Mouse (Mus musculus): Measurements from ENCODE around the gene Adam1a. TPM values are rescaled to one million over a fixed set of nuclear protein-coding genes. Genes with fewer than 3 reads are reported as not detected.

Gene Adam1a
- total and polyA plus RNA-seq, 3 experiments: 0.18 to 4.4 (median 3.0) TPM

- H3K27me3 ChIP-seq (ENCODE audit: insufficient read depth, low read length): peaks cover 4% of the 10 kb centered on the region; the same call in 1 of the 2 replicates
- H3K4me3 ChIP-seq (ENCODE audit: low read depth, low read length): peak within 1 kb of the TSS; percentile 83
- peaks cover 29% of the 10 kb centered on the region for H3K36me3 ChIP-seq (replicated peaks)
- H3K9me3 ChIP-seq (replicated peaks): no peaks in the 10 kb centered on the region
- H3K4me1 ChIP-seq (ENCODE audit: insufficient read depth, low read depth, low read length): peaks cover 30% of the 10 kb centered on the region
- ATAC-seq (ENCODE audit: extremely low read depth, insufficient number of reproducible peaks, low FRiP score, poor library complexity, severe bottlenecking): peak; percentile 86
- no peak for TF ChIP-seq GATA2 (IDR thresholded peaks at IDR 0.05; ENCODE audit: borderline replicate concordance, low read depth, low read length)
- TF ChIP-seq CTCF (IDR thresholded peaks at IDR 0.05; ENCODE audit: low read depth, low read length): no peak
- TF ChIP-seq POLR2AphosphoS5 (IDR thresholded peaks at IDR 0.05; ENCODE audit: insufficient replicate concordance, low read depth, low read length): no peak
- TF ChIP-seq TAL1 (conservative IDR thresholded peaks at IDR 0.05; ENCODE audit: low read depth, low read length): no peak
- no peak for TF ChIP-seq GATA1 (IDR thresholded peaks at IDR 0.05; ENCODE audit: borderline replicate concordance, low read length)
- DNase-seq (ENCODE audit: low spot score): peak; percentile 90
Measured at GRCm38 (mm10) chr5:121545793-121546529, 679 bp upstream of the Adam1a start, which contains the start of gene Mapkapk5. Mapkapk5 (minus strand) TSS chr5:121545905.

GRCm38 (mm10) chr5:121543370-121543769, 1.9 kb downstream of the Adam1a start:
- no peaks in the 10 kb centered on the region for H3K9me3 ChIP-seq (replicated peaks)
- H3K27me3 ChIP-seq (ENCODE audit: insufficient read depth, low read length): no peaks in the 10 kb centered on the region
- peaks cover 30% of the 10 kb centered on the region for H3K4me1 ChIP-seq (ENCODE audit: insufficient read depth, low read depth, low read length)
- no peak for TF ChIP-seq GATA2 (IDR thresholded peaks at IDR 0.05; ENCODE audit: borderline replicate concordance, low read depth, low read length)
- no peak for TF ChIP-seq POLR2AphosphoS5 (IDR thresholded peaks at IDR 0.05; ENCODE audit: insufficient replicate concordance, low read depth, low read length)
- TF ChIP-seq CTCF (IDR thresholded peaks at IDR 0.05; ENCODE audit: low read depth, low read length): no peak
- no peak for TF ChIP-seq TAL1 (conservative IDR thresholded peaks at IDR 0.05; ENCODE audit: low read depth, low read length)
- TF ChIP-seq GATA1 (IDR thresholded peaks at IDR 0.05; ENCODE audit: borderline replicate concordance, low read length): no peak
- peaks cover 47% of the 10 kb centered on the region for H3K36me3 ChIP-seq (replicated peaks)
- DNase-seq (ENCODE audit: low spot score) (no peak), ATAC-seq (ENCODE audit: extremely low read depth, insufficient number of reproducible peaks, low FRiP score, poor library complexity, severe bottlenecking) (no peak)
- no peak overlapping the region for H3K4me3 ChIP-seq (ENCODE audit: low read depth, low read length)

DNA sequence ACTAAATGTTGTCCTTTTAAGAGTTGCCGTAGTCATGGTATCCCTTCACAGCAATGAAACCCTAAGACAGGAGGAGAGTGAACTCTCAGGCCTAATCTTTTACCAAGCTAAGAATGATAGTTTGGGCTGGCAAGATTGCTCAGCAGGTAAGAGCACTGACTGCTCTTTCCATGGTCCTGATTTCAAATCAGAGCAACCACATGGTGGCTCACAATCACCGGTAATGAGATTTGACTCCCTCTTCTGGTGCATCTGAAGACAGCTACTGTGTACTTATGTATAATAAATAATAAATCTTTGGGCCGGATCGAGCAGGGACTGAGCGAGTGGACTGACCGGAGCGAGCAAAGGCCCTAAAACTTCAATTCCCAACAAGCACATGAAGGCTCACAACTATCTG, 4.0 kb downstream of the Adam1a start:
- H3K9me3 ChIP-seq (replicated peaks): no peaks in the 10 kb centered on the region
- peaks cover 59% of the 10 kb centered on the region for H3K36me3 ChIP-seq (replicated peaks)
- peaks cover 25% of the 10 kb centered on the region for H3K4me1 ChIP-seq (ENCODE audit: insufficient read depth, low read depth, low read length)
- no peak for TF ChIP-seq CTCF (IDR thresholded peaks at IDR 0.05; ENCODE audit: low read depth, low read length)
- TF ChIP-seq TAL1 (conservative IDR thresholded peaks at IDR 0.05; ENCODE audit: low read depth, low read length): no peak
- TF ChIP-seq POLR2AphosphoS5 (IDR thresholded peaks at IDR 0.05; ENCODE audit: insufficient replicate concordance, low read depth, low read length): no peak
- TF ChIP-seq GATA2 (IDR thresholded peaks at IDR 0.05; ENCODE audit: borderline replicate concordance, low read depth, low read length): no peak
- no peak for TF ChIP-seq GATA1 (IDR thresholded peaks at IDR 0.05; ENCODE audit: borderline replicate concordance, low read length)
- no peak overlapping the region for H3K4me3 ChIP-seq (ENCODE audit: low read depth, low read length)
- H3K27me3 ChIP-seq (ENCODE audit: insufficient read depth, low read length): no peaks in the 10 kb centered on the region
- DNase-seq (ENCODE audit: low spot score) (no peak), ATAC-seq (ENCODE audit: extremely low read depth, insufficient number of reproducible peaks, low FRiP score, poor library complexity, severe bottlenecking) (no peak)

GRCm38 (mm10) chr5:121540066-121540465, 5.2 kb downstream of the Adam1a start:
- Histone ChIP-seq H3K36me3 (replicated peaks) (peaks cover 70% of the 10 kb centered on the region), H3K4me1 (ENCODE audit: insufficient read depth, low read depth, low read length) (peaks cover 30% of the 10 kb centered on the region), H3K4me3 (ENCODE audit: low read depth, low read length) (no peak overlapping the region), H3K9me3 (replicated peaks) (no peaks in the 10 kb centered on the region), H3K27me3 (ENCODE audit: insufficient read depth, low read length) (no peaks in the 10 kb centered on the region)
- ATAC-seq (ENCODE audit: extremely low read depth, insufficient number of reproducible peaks, low FRiP score, poor library complexity, severe bottlenecking) (no peak), DNase-seq (ENCODE audit: low spot score) (no peak)
- no peak for TF ChIP-seq CTCF (IDR thresholded peaks at IDR 0.05; ENCODE audit: low read depth, low read length)
- TF ChIP-seq POLR2AphosphoS5 (IDR thresholded peaks at IDR 0.05; ENCODE audit: insufficient replicate concordance, low read depth, low read length): no peak
- no peak for TF ChIP-seq TAL1 (conservative IDR thresholded peaks at IDR 0.05; ENCODE audit: low read depth, low read length)
- TF ChIP-seq GATA1 (IDR thresholded peaks at IDR 0.05; ENCODE audit: borderline replicate concordance, low read length): no peak
- no peak for TF ChIP-seq GATA2 (IDR thresholded peaks at IDR 0.05; ENCODE audit: borderline replicate concordance, low read depth, low read length)

- no peaks in the 10 kb centered on the region for H3K9me3 ChIP-seq (replicated peaks)
- TF ChIP-seq TAL1 (conservative IDR thresholded peaks at IDR 0.05; ENCODE audit: low read depth, low read length) (no peak), CTCF (IDR thresholded peaks at IDR 0.05; ENCODE audit: low read depth, low read length) (no peak), POLR2AphosphoS5 (IDR thresholded peaks at IDR 0.05; ENCODE audit: insufficient replicate concordance, low read depth, low read length) (no peak), GATA2 (IDR thresholded peaks at IDR 0.05; ENCODE audit: borderline replicate concordance, low read depth, low read length) (no peak), GATA1 (IDR thresholded peaks at IDR 0.05; ENCODE audit: borderline replicate concordance, low read length) (no peak)
- H3K4me3 ChIP-seq (ENCODE audit: low read depth, low read length): no peak overlapping the region
- DNase-seq (ENCODE audit: low spot score): no peak
- H3K4me1 ChIP-seq (ENCODE audit: insufficient read depth, low read depth, low read length): peaks cover 11% of the 10 kb centered on the region
- no peak for ATAC-seq (ENCODE audit: extremely low read depth, insufficient number of reproducible peaks, low FRiP score, poor library complexity, severe bottlenecking)
- peaks cover 90% of the 10 kb centered on the region for H3K36me3 ChIP-seq (replicated peaks)
- H3K27me3 ChIP-seq (ENCODE audit: insufficient read depth, low read length): no peaks in the 10 kb centered on the region
Measured at GRCm38 (mm10) chr5:121537588-121537987, 7.7 kb downstream of the Adam1a start.

DNA sequence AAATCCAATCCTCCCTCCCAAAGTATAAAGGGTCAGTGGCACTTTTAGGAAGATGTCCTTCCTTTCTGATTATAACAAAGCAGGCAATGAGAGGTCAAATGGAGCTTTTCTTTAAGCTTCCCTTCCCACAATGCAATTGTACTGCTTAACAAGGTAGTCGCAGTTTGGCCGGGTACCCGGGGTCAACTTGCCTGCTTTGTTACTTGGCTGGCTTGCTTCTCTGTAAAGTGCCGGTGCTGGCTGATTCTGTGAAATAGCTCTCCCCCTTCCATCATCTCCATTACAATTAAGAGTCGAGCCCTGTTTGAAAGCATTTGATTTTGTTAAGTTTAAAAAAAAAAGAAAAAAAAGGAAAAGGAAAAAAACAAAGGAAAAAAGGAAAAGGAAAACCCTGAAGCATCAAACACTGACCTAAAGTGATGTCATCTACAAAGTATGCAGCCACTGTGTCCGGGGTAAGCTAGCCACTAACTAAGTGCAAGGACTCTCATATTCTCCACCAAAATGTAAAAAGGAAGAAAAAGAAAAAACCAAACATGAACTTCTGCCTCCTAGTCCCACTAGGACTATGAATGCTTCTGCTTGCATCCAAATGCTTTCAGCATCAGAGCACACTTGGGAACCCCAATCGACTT, 8.2 kb downstream of the Adam1a start:
- Histone ChIP-seq H3K4me3 (ENCODE audit: low read depth, low read length) (no peak overlapping the region), H3K4me1 (ENCODE audit: insufficient read depth, low read depth, low read length) (peaks cover 8% of the 10 kb centered on the region; the same call in 1 of the 2 replicates), H3K9me3 (replicated peaks) (no peaks in the 10 kb centered on the region), H3K36me3 (replicated peaks) (peaks cover 90% of the 10 kb centered on the region), H3K27me3 (ENCODE audit: insufficient read depth, low read length) (no peaks in the 10 kb centered on the region)
- DNase-seq (ENCODE audit: low spot score): no peak
- no peak for ATAC-seq (ENCODE audit: extremely low read depth, insufficient number of reproducible peaks, low FRiP score, poor library complexity, severe bottlenecking)
- TF ChIP-seq GATA2 (IDR thresholded peaks at IDR 0.05; ENCODE audit: borderline replicate concordance, low read depth, low read length): no peak
- TF ChIP-seq TAL1 (conservative IDR thresholded peaks at IDR 0.05; ENCODE audit: low read depth, low read length): no peak
- no peak for TF ChIP-seq GATA1 (IDR thresholded peaks at IDR 0.05; ENCODE audit: borderline replicate concordance, low read length)
- no peak for TF ChIP-seq POLR2AphosphoS5 (IDR thresholded peaks at IDR 0.05; ENCODE audit: insufficient replicate concordance, low read depth, low read length)
- no peak for TF ChIP-seq CTCF (IDR thresholded peaks at IDR 0.05; ENCODE audit: low read depth, low read length)

All from G1E (cell line).